Mouse (Mus musculus) hindbrain, embryonic 14.5 days (tissue): ENCODE measurements at regions not wholly inside any gene's neighbourhood (a gene's known extent, or its start where the extent isn't known, plus 50 kb on each side); places are given as distances from the start of the nearest gene placed in this dataset.

Experiments used
- ATAC-seq: fragments of 200-750 bp; cut with Nextera tagmentation; 2 replicates; pipeline ENCODE4 v1.8.0; 2017; ENCODE audit warnings: moderate number of reproducible peaks, mild to moderate bottlenecking, moderate TSS enrichment, moderate library complexity; ENCODE audit not compliant: low FRiP score
- DNase-seq: peaks from one replicate; pipeline ENCODE4 v3.0.0-alpha.2; 2015; ENCODE audit warnings: low spot score
- H3K27ac ChIP-seq: fragments of 300-500 bp; sonication (generic); 2 replicates; pipeline ENCODE4 v1.5.1; 2014; ENCODE audit warnings: mild to moderate bottlenecking, moderate library complexity
- H3K27me3 ChIP-seq: fragments of 300-500 bp; sonication (generic); 2 replicates; pipeline ENCODE4 v1.6.1; 2014; ENCODE audit warnings: mild to moderate bottlenecking, low read length, mixed read lengths; ENCODE audit not compliant: control insufficient read depth, insufficient read depth
- H3K36me3 ChIP-seq: fragments of 300-500 bp; sonication (generic); replicated peaks from 2 replicates; pipeline ENCODE4 v1.6.1; 2014; ENCODE audit not compliant: control insufficient read depth, insufficient read depth
- H3K4me1 ChIP-seq: fragments of 300-500 bp; sonication (generic); replicated peaks from 2 replicates; pipeline ENCODE4 v1.6.1; 2014; ENCODE audit warnings: antibody characterized with exemption, low read length, mixed read lengths; ENCODE audit not compliant: control insufficient read depth, insufficient read depth
- H3K4me2 ChIP-seq: fragments of 300-500 bp; sonication (generic); replicated peaks from 2 replicates; pipeline ENCODE4 v1.6.1; 2014; ENCODE audit warnings: mild to moderate bottlenecking, moderate library complexity
- H3K4me3 ChIP-seq: fragments of 300-500 bp; sonication (generic); replicated peaks from 2 replicates; pipeline ENCODE4 v1.5.1; 2014; ENCODE audit warnings: mild to moderate bottlenecking, low read length
- H3K9ac ChIP-seq: fragments of 300-500 bp; sonication (generic); 2 replicates; pipeline ENCODE4 v1.6.1; 2014
- H3K9me3 ChIP-seq: fragments of 300-500 bp; sonication (generic); 2 replicates; pipeline ENCODE4 v1.6.1; 2016; ENCODE audit warnings: low read length; ENCODE audit not compliant: control insufficient read depth
- WGBS: fragments of 180-500 bp; shearing (Covaris S2); extraction: QIAGEN DNeasy Blood & Tissue Kit; methylation state at CpG from one replicate; pipeline ENCODE4 v1.1.7; 2014; 5-methylcytosine and 5-hydroxymethylcytosine counted together

DNA sequence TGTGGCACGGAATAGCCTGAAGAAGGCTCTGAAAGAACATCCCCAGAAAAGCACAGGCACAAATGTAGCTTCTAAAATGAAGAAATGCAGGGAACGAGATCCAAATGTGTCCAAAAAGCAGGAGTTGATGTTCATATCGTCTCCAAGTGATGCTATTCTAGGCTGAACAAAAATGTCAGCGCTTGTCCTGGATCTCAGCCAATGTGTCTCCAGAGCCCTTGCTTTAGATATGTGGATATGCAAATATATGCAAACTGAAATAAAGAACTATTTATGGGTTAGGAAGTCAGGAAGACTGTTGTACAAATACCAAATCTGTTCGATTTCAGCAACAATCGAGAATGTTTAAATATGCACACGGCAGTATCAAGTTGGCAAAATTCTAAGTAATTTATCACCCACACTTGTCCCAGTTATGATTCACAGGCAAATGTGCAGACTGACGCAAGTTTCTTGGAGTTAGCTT, 320.4 kb downstream of the Synb start:
- ATAC-seq (no peak), DNase-seq (peak; percentile 37)
- Histone ChIP-seq H3K27me3 (no peaks in the 10 kb centered on the region), H3K9me3 (no peaks in the 10 kb centered on the region), H3K4me3 (no peak overlapping the region), H3K4me1 (no peaks in the 10 kb centered on the region), H3K4me2 (no peak overlapping the region), H3K27ac (no peak overlapping the region), H3K9ac (no peak overlapping the region), H3K36me3 (no peaks in the 10 kb centered on the region)
- 55% methylated on average over 8 of the region's 8 CpGs for WGBS

DNA sequence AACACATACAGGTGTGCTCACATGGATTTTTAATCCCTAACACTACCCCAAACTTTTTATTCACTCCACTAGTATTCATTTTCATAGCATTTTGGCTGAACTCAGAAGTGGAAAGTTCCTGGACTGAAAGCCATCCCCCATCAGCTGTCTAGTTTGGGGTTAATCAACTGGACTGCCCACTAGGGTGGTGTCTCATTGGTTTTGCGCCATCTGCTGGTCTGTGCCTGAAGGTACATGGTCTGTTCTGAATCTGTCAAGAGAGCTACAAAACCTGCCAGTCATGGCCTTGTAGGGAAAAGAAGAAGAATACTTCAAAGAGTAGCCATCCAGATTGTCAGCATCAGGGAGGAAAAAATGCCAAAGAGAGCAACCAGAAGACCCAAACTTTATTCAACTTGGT, 327.3 kb downstream of the Synb start:
- DNase-seq (peak; percentile 48), ATAC-seq (no peak)
- Histone ChIP-seq H3K9ac (no peak overlapping the region), H3K27me3 (no peaks in the 10 kb centered on the region), H3K4me1 (no peaks in the 10 kb centered on the region), H3K36me3 (no peaks in the 10 kb centered on the region), H3K4me3 (no peak overlapping the region), H3K4me2 (no peak overlapping the region), H3K9me3 (no peaks in the 10 kb centered on the region), H3K27ac (no peak overlapping the region)
- 8% methylated on average over 1 of the region's 1 CpGs for WGBS

DNA sequence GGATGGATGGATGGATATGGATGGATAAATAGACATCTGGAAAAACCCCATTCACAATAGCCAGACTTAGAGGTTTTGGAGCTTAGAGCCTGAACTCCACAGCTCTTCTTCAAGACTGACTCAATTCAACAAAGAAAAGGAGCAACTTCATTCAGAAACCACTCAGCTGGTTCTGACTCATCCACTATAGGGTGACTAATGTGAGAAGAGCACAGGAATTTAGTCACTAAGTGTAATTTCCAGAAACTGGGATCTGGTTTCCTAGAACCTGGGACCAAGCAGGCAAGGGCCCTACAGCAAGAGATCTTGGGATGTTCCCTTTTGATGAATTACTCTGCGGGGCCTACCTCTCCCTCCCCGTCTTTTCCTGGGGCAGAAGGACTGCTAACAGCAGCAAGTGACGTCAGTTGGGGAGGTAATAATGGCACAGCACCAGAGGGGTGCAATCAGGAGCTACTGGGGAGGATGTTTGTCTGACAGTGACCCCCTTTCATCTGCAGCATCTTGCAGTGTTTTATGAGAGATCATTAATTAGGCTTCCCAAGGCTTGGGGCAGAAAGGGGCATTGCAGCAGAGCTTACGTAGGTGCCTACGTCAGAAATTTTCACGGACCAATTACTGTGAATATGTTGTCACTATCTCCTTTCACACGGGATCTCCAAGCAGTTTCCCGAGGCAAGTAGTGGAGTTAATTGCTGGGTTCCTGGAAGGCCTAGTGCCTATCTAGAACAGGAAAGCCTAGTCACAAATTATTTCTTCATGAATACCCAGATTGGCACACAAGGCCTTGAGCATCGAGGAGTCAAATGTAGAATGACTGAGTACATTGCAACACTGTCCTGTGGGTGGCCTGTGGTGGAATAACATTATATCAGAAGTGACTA, 339.3 kb downstream of the Synb start:
- ATAC-seq (no peak), DNase-seq (no peak)
- no peak overlapping the region for H3K9ac ChIP-seq
- no peak overlapping the region for H3K27ac ChIP-seq
- 70% methylated on average over 9 of the region's 9 CpGs for WGBS
- no peaks in the 10 kb centered on the region for H3K9me3 ChIP-seq
- no peaks in the 10 kb centered on the region for H3K4me1 ChIP-seq
- H3K27me3 ChIP-seq: no peaks in the 10 kb centered on the region
- no peak overlapping the region for H3K4me2 ChIP-seq
- no peaks in the 10 kb centered on the region for H3K36me3 ChIP-seq
- no peak overlapping the region for H3K4me3 ChIP-seq

DNA sequence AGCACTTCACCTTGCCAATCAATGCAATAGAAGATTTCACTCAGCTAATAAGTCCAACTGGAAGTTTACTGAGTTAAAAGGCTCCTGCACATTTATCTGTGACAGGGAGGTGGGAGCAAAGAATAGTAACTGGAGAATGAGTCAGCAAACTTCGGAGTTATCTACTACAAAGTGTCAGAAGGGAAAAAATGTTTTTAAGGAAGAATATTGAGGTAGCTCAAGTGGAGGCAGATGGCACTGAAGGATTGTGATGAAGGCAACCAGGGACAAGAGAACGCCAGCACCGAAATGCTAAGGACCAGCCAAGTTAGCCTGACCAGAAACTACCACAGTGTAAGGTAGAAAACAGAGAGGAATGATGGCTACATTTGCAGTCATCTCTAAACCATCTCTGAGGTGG, 348.2 kb downstream of the Synb start:
- DNase-seq: no peak
- no peaks in the 10 kb centered on the region for H3K36me3 ChIP-seq
- H3K9me3 ChIP-seq: no peaks in the 10 kb centered on the region
- no peak overlapping the region for H3K27ac ChIP-seq
- 0 out of 2 replicates have a peak, but pooled peaks cover 6% of the 10 kb centered on the region for H3K4me1 ChIP-seq
- ATAC-seq: no peak
- WGBS: 90% methylated on average over 3 of the region's 3 CpGs
- no peak overlapping the region for H3K4me2 ChIP-seq
- H3K4me3 ChIP-seq: no peak overlapping the region
- no peak overlapping the region for H3K9ac ChIP-seq
- H3K27me3 ChIP-seq: no peaks in the 10 kb centered on the region

DNA sequence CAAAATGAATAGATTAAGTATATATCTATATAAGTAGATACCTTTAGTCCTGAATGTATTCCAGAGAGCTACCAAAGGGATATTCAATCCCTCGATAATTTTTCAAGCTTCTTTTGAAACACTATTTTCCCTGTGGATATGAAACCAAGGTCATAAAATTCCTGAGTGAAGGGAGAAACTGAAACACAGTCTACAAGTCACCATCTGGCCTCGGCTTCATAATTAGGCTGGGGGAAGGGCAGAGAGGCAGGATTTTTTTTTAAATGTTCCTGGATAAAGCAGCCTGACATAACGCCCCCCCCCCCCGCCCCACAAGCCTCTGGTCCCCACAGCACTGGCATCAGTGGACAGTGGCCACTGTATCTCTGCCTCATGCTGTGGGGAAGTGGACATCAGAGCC, 348.7 kb downstream of the Synb start:
- H3K27ac ChIP-seq: no peak overlapping the region
- no peaks in the 10 kb centered on the region for H3K9me3 ChIP-seq
- ATAC-seq (no peak), DNase-seq (no peak)
- no peak overlapping the region for H3K4me3 ChIP-seq
- H3K9ac ChIP-seq: no peak overlapping the region
- WGBS: 50% methylated on average over 4 of the region's 4 CpGs
- H3K27me3 ChIP-seq: no peaks in the 10 kb centered on the region
- H3K4me2 ChIP-seq: no peak overlapping the region
- H3K36me3 ChIP-seq: no peaks in the 10 kb centered on the region
- 0 out of 2 replicates have a peak, but pooled peaks cover 6% of the 10 kb centered on the region for H3K4me1 ChIP-seq

DNA sequence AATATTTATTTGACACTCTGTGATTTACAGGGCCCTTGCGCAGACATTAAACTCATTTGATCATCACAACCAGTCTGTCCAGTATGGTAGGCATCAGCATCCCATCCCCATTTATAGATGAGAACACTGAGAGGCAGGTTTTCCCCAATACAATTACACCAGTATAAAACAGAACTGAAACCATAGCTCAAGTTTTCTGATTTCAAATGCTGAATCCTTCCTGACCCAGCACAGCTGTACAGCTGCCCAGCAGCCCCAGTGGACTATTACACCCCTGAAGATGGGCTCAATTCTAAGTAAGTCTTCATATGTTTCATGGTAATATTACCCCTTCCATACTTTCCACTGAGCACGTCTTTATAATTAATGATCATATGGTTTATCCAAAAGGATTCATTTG, 352.3 kb downstream of the Synb start:
- Histone ChIP-seq H3K4me3 (no peak overlapping the region), H3K27ac (no peak overlapping the region), H3K9ac (no peak overlapping the region), H3K4me1 (0 out of 2 replicates have a peak, but pooled peaks cover 6% of the 10 kb centered on the region), H3K36me3 (no peaks in the 10 kb centered on the region), H3K4me2 (no peak overlapping the region), H3K27me3 (no peaks in the 10 kb centered on the region), H3K9me3 (no peaks in the 10 kb centered on the region)
- ATAC-seq: no peak
- no peak for DNase-seq
- WGBS: 89% methylated on average over 2 of the region's 2 CpGs

DNA sequence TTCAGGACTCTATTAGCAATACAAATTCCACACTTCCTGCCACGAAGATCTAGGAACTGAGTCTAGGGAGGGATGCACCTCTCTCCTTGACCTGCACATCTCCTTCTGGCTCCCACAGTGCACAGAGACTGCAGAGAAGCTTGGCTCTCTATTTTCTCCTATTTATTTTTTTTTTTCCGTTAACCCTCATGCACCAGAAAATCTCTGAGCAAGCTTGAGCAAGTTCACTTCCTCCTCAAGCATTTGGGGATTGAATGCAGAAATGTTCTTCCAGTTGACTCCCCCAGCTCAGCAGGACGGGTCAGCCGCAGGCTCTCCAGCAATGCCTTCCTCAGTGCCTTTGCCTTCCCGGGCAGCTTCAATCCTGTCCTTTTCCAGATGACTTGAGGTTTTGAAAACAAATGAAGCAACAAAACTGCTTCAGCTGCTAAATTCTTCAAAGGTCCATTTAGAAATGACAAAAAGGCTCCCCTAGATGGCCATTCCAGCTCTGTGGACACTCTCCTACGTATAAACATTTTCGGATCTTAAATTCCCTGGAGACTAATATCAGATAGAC, 352.9 kb downstream of the Synb start:
- ATAC-seq (no peak), DNase-seq (no peak)
- WGBS: 30% methylated on average over 7 of the region's 7 CpGs
- H3K27ac ChIP-seq: no peak overlapping the region
- H3K36me3 ChIP-seq: no peaks in the 10 kb centered on the region
- no peaks in the 10 kb centered on the region for H3K27me3 ChIP-seq
- H3K4me3 ChIP-seq: no peak overlapping the region
- 0 out of 2 replicates have a peak, but pooled peaks cover 6% of the 10 kb centered on the region for H3K4me1 ChIP-seq
- no peak overlapping the region for H3K4me2 ChIP-seq
- no peaks in the 10 kb centered on the region for H3K9me3 ChIP-seq
- H3K9ac ChIP-seq: no peak overlapping the region

DNA sequence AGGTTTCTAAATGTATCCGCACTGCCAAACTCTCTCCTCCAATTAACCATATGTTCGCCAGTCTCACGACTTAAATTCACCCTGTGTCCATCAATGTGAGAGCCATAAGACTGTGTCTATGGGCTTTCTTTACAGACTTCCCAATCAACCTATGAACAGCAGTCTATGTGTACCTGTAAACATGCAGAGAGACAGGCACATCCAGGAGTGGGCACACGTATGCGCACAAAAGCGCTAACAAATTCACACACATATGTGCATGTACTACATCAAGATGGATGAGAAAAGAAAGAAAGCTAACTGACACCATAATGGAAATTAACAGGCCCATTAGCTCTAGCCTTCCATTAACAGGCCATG, 358.8 kb downstream of the Synb start:
- Histone ChIP-seq H3K9me3 (no peaks in the 10 kb centered on the region), H3K36me3 (no peaks in the 10 kb centered on the region), H3K4me2 (peak overlapping the region; percentile 31), H3K27me3 (no peaks in the 10 kb centered on the region), H3K27ac (peak overlapping the region; percentile 75), H3K9ac (no peak overlapping the region), H3K4me3 (no peak overlapping the region), H3K4me1 (peaks cover 23% of the 10 kb centered on the region)
- ATAC-seq (no peak), DNase-seq (no peak)
- 67% methylated on average over 6 of the region's 6 CpGs for WGBS

DNA sequence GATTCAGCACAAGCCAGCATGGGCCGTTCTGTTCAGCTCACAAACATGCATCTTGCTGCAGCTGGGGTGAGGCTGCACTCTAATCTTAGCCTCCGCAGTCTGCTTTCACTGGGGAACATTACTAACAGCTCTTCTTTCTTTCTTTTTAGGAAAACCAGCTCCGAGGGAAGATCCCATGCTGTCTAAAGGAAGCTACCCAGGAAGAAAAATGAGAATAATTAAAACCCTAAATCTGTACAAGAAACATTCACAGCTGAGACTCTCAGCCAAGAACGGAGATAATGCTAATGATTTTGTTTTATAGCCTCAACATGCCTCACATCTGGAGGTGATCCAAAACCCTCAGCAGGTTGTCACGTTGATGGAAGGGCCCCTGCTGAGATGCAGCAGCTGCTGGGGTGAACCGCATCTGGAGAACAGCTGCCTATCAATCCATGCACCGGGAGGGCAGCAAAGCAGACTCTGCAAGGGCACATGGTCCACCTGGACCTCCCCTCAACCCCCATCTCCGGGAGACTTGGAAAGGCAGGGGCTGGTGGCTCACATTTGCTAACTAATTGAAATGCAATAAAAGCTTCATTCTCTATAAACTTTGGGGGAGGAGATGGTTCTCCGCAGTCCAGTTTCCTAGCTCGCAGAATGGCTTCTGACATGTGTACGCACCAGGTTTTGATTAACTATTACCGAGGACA, 359.3 kb downstream of the Synb start:
- WGBS: 17% methylated on average over 12 of the region's 12 CpGs
- Histone ChIP-seq H3K9me3 (no peaks in the 10 kb centered on the region), H3K9ac (no peak overlapping the region), H3K27me3 (no peaks in the 10 kb centered on the region), H3K4me1 (peaks cover 23% of the 10 kb centered on the region), H3K36me3 (no peaks in the 10 kb centered on the region), H3K27ac (peak overlapping the region; percentile 75), H3K4me2 (peak overlapping the region; percentile 31), H3K4me3 (no peak overlapping the region)
- ATAC-seq (peak; percentile 87), DNase-seq (peak; percentile 68)
